Mouse (Mus musculus) v-Abl transformed pro-B cells (cell line): ENCODE measurements around the gene Allc.

Experiments
- in situ Hi-C, 2 experiments: fragments of 400-800 bp; cut with MboI; formaldehyde crosslinking; loops; one replicate each; pipeline ENCODE4 v1.15.1; 2025; ENCODE audit not compliant: unreplicated experiment in 2 of 2

Allc gene

DNA sequence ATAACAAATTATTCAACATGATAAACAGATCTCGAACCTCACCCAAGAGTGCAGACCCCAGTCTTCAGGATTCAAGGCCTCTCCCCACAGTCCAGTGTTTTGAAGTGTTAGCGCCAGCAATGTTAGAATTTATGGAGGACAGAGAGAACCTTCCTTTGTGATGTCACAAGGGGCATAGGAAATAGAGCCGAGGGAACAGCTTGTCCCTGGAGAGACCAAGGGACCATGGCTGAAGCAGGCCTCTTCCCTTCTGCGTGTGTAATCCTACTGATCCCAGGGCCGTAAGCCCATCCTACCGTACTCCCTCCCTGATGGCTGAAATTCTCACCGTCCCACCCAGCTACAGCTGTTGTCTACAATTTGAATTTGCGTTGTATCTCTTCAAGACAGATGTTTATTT lies at the start of gene Allc:
TSS of gene Allc (minus strand) at position 101 of the 400 bp plus-strand sequence.
- in situ Hi-C loops: loop anchor here (10.0 to 25.0 kb wide), 5 partner anchors 1292 to 2005 kb away; partner anchors contain the start of gene Tmem18 (in 2 of the 2)

DNA sequence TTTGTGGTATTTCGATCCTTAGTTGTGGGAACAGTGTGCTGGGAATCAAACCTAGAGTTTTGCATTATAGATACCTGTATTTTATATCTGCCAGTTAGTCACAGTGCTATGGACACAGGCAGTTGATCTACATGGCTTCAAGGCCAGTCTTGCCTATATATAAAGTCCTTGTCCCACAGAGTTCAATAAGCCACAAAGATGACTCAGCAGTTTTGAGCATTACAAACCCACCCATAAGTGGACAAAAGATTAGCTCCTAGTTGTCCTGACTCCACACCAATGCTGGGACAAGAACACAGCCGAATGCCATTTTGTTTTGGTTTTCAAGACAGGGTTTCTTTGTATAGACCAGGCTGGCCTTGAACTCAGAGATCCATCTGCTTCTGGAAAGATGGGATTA lies 46.1 kb upstream of the Allc start:
- in situ Hi-C loops: no loop called here

DNA sequence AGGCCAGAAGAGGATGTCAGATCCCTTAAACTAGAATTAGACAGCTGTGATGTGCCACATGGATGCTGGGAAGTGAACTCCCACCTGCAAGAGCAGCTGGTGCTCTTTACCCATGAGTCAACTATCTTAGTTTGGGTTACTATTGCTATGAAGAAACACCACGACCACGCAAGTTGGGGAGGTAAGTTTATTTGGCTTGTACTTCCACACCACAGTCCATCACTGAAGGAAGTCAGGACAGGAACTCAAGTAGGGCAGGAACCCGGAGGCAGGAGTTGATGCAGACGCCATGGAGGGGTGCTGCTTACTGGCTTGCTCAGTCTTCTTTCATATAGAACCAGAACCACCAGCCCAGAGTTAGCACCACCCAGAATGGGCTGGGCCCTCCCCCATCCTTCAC lies 44.8 kb upstream of the Allc start:
- in situ Hi-C loops: no loop called here

GRCm38 (mm10) chr12:28625407-28625806 lies 43.1 kb upstream of the Allc start:
- in situ Hi-C loops: no loop called here

DNA sequence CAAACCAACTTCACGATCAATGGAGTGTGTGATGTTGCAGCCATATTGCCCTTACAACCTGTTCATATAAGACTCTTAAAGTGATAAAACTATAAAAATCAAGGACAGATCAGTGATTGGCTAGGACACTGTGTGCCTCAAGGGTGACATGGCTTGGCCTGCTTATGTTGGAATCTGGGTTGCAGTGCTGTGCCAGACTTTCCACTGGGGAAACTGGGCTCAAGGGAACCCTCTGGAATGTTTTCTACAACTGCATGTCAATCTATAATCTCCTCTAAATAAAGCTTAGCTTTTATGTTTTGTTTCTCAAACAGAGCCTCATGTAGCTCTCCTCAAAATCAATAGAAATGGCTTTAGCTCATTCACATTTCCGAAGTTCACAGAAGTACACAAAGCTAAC lies 41.9 kb upstream of the Allc start:
- in situ Hi-C loops: no loop called here

- in situ Hi-C loops: no loop called here
Measured at GRCm38 (mm10) chr12:28623195-28623594, 40.9 kb upstream of the Allc start, which contains the start of gene Colec11. Gene Colec11, minus strand, starts transcription at chr12:28623377.

DNA sequence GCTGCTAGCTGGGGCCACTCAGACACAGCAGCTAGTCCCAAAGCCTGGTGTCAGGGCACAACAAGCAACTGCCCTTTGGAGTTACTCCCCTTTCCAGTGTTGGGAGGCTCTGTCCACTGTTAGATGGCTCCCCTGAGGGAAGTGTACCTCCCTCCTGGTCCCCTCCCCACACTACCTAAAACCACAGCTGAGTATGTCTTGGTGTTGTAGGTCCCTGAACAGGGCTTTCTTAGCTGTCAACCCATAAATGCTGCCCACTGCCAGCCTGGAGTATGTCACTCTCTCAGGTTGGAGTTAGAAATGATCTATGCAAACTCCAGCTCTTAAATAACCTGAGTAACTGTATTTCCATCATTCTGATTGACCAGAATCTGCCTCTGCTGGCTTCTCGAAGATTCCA lies 40.3 kb upstream of the Allc start:
- in situ Hi-C loops: no loop called here

DNA sequence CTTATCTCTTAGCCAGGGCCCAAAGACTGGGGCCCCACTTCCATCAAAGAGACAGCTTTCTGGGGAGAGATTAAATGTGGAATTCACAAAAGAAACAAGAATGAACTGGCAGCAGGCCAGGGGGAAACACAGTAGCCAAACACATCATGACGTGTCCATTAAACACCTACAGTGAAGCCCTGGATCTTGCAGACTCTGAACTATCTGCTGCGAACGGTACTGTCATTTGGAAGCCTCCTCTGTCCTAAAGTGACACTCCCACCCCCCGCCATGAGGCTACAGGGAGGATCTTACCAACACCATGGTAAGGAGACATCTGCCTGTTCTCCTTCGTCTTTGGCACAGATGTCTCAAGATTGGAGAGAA lies 39.8 kb upstream of the Allc start:
- in situ Hi-C loops: no loop called here

GRCm38 (mm10) chr12:28621451-28622166 lies 39.3 kb upstream of the Allc start:
- in situ Hi-C loops: no loop called here

GRCm38 (mm10) chr12:28617297-28617696 lies 35.0 kb upstream of the Allc start:
- in situ Hi-C loops: no loop called here

DNA sequence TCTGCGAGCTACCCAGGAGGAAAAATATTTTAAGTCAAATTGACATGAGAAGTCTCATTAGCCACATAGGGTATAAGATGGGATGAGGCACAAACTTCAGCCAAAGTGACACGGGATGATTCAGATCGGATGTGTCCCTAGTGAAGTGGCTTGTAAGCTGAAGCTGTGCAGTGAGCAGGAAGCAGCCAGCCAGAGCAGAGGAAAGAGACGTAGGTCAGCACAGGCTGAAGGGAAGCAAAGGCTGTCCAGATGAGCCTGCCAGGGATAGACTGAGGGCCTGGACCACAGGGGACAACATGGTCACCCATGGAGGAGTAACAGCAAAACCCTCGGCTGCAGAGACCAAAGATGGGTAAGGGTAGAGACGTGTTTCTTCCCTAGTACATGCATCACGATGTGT lies 32.1 kb upstream of the Allc start:
- in situ Hi-C loops: no loop called here

- in situ Hi-C loops: no loop called here
Measured at GRCm38 (mm10) chr12:28612391-28612790, 30.1 kb upstream of the Allc start.

- in situ Hi-C loops: no loop called here
Measured at GRCm38 (mm10) chr12:28607546-28608305, 25.4 kb upstream of the Allc start.

- in situ Hi-C loops: no loop called here
Measured at GRCm38 (mm10) chr12:28603494-28603893, 21.2 kb upstream of the Allc start.

DNA sequence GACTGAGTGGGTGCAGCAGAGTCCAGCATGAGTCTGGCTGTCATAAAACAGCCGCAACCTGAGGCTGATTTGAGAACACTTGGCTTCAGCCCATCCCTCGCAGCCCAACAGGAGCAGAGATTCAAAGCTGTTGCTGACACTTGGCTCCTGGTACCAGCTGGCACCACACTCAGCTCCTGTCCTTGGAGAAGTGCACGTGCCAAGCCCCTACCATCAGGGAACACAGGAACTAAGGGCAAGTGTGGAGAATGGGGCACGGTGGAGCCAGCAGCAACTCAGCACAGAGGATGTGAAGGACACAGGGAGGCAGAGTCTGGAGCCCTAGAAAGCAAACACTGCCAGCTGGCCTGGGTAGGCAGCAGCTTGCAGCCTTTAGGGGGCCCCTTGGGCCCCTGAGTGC lies 19.9 kb upstream of the Allc start:
- in situ Hi-C loops: no loop called here

GRCm38 (mm10) chr12:28598526-28598991 lies 16.2 kb upstream of the Allc start:
- in situ Hi-C loops: loop anchor here in 1 of 2 experiments (25.0 kb wide), 2 partner anchors 1439 to 1989 kb away; partner anchors contain the start of gene Tmem18

DNA sequence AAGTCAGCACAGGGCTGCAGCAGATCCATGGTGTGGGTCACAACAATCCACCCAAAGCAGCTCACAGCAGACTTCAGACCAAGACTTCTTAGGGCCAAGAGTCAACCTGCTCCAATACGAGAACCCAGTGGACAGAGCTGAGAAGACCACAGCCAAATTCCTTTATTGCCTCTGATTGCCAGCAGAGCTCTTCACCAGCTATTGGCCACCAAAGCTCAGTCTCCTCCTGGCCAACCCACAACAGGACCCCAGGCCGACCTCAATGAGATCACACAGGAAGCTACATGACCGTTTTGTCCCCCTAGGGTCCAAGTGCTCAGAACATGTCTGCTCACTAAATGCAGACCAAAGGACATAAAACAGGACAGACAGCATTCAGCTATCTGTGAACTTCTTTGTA lies 15.8 kb upstream of the Allc start:
- in situ Hi-C loops: loop anchor here in 1 of 2 experiments (25.0 kb wide), 2 partner anchors 1439 to 1989 kb away; partner anchors contain the start of gene Tmem18

DNA sequence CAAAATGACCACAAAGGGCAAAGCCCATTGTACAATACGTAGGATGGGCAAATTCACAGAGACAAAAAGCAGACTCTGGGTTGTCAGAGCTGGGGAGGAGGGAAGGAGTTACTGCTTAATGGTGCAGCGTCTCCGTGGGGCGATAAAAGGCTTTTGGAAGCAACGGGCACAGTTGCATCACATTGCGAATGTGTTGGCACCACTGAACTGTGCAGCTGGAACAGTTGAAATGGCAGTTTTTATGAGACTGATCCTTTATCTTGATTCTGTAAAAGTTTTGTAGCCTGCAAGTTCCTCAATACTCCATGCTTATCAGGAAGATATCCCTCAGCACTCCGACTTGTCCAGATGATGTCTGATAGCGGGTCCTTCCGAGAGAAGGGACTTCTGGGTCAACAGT lies 15.4 kb upstream of the Allc start:
- in situ Hi-C loops: loop anchor here in 1 of 2 experiments (25.0 kb wide), 2 partner anchors 1440 to 1990 kb away; partner anchors contain the start of gene Tmem18

DNA sequence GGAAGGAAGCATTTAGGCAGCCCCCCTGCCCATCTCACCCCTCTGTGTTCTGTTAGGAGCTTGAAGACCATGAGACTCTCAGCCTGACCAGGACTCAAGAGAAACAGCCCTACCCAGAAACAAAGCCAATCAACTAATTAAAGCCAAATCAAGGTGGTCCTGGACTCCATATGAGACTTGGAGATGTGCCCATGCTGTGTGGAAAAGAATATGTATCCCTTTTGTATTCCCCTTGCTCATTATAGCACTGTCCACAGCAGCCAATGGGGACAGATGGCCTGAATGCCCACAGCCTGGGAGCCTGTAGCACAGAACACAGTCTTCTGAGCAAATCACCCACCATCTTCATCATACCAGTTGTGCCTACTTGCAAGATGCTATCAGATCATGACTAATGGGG lies 14.5 kb upstream of the Allc start:
- in situ Hi-C loops: loop anchor here in 1 of 2 experiments (25.0 kb wide), 2 partner anchors 1440 to 1990 kb away; partner anchors contain the start of gene Tmem18

GRCm38 (mm10) chr12:28590428-28590827 lies 8.1 kb upstream of the Allc start:
- in situ Hi-C loops: loop anchor here in 1 of 2 experiments (25.0 kb wide), 2 partner anchors 1447 to 1997 kb away; partner anchors contain the start of gene Tmem18
